Mouse (Mus musculus) cortical plate, adult 2 months (tissue): ENCODE results near the gene Sat2.

Experiments used
- CTCF ChIP-seq: fragments of 200-500 bp; IDR thresholded peaks from 2 replicates; pipeline ENCODE4 v1.5.1; 2011; ENCODE audit warnings: mild to moderate bottlenecking, control low read depth, low read length; ENCODE audit not compliant: insufficient read depth; ENCODE audit errors: extremely low read depth
- POLR2A ChIP-seq: fragments of 200-500 bp; IDR thresholded peaks from 2 replicates; pipeline ENCODE4 v1.6.1; 2011; ENCODE audit warnings: mild to moderate bottlenecking, low read length, control low read depth; ENCODE audit not compliant: insufficient read depth; ENCODE audit errors: extremely low read depth

- TF ChIP-seq POLR2A = no peak
- TF ChIP-seq CTCF = no peak
These were observed 22.4 kb upstream of the Sat2 start for GRCm38 (mm10) chr11:69599436-69599835.
